Mouse (Mus musculus) yolk sac, embryonic 10.5 days (tissue): Measurements from ENCODE around the gene Rhcg.
A peak's percentile ranks its signal among the peaks of the same experiment; 100 is the strongest.

Experiments
- DNase-seq: peaks from one replicate; pipeline ENCODE4 v3.0.0-alpha.2; 2017; ENCODE audit warnings: low spot score

Rhcg gene

GRCm38 (mm10) chr7:79602006-79602405 lies 15.5 kb downstream of the Rhcg start:
- DNase-seq, result no peak

- no peak for DNase-seq
Measured at GRCm38 (mm10) chr7:79600122-79600521, 17.3 kb downstream of the Rhcg start.

GRCm38 (mm10) chr7:79594854-79595253 lies 22.6 kb downstream of the Rhcg start:
- peak; percentile 29 for DNase-seq

GRCm38 (mm10) chr7:79591812-79592731 lies 25.4 kb downstream of the Rhcg start:
- no peak for DNase-seq

GRCm38 (mm10) chr7:79590560-79591110 lies 26.8 kb downstream of the Rhcg start:
- DNase-seq, result no peak

GRCm38 (mm10) chr7:79589763-79590559 lies 27.5 kb downstream of the Rhcg start:
- no peak for DNase-seq

- no peak for DNase-seq
Measured at GRCm38 (mm10) chr7:79588284-79588683, 29.2 kb downstream of the Rhcg start.

GRCm38 (mm10) chr7:79578851-79579241 lies 38.6 kb downstream of the Rhcg start:
- DNase-seq, result peak; percentile 20

GRCm38 (mm10) chr7:79577931-79578850 lies 39.3 kb downstream of the Rhcg start:
- no peak for DNase-seq

GRCm38 (mm10) chr7:79577096-79577874 lies 40.2 kb downstream of the Rhcg start:
- no peak for DNase-seq

- peak; percentile 25 for DNase-seq
Measured at GRCm38 (mm10) chr7:79576659-79577058, 40.8 kb downstream of the Rhcg start.

- no peak for DNase-seq
Measured at GRCm38 (mm10) chr7:79572191-79572818, 45.2 kb downstream of the Rhcg start.

- DNase-seq, result peak; percentile 57
Measured at GRCm38 (mm10) chr7:79568937-79569535, 48.4 kb downstream of the Rhcg start.

GRCm38 (mm10) chr7:79568212-79568611 lies 49.2 kb downstream of the Rhcg start:
- DNase-seq, result no peak

GRCm38 (mm10) chr7:79563675-79564074 lies 53.8 kb downstream of the Rhcg start:
- DNase-seq, result no peak

GRCm38 (mm10) chr7:79562385-79562784 lies 55.1 kb downstream of the Rhcg start:
- DNase-seq, result no peak

GRCm38 (mm10) chr7:79558698-79559097 lies 58.8 kb downstream of the Rhcg start:
- DNase-seq, result no peak

GRCm38 (mm10) chr7:79557728-79558221 lies 59.7 kb downstream of the Rhcg start:
- no peak for DNase-seq

GRCm38 (mm10) chr7:79555368-79556034 lies 62.0 kb downstream of the Rhcg start:
- peak; percentile 57 for DNase-seq
